Mouse (Mus musculus) urinary bladder, postnatal 14 days (tissue): ENCODE measurements at regions not wholly inside any gene's neighbourhood (a gene's known extent, or its start where the extent isn't known, plus 50 kb on each side); places are given as distances from the start of the nearest gene placed in this dataset.

Experiments
- DNase-seq: peaks from one replicate; pipeline ENCODE4 v3.0.0; 2021; ENCODE audit warnings: low spot score

- DNase-seq: no peak
These were observed 61.0 kb upstream of the Ptpn3 start for GRCm38 (mm10) chr4:57362652-57363051.

GRCm38 (mm10) chr4:57369736-57370373, 64.2 kb upstream of the Palm2 start:
- DNase-seq: peak; percentile 80

- no peak for DNase-seq
These were observed 56.2 kb upstream of the Palm2 start for GRCm38 (mm10) chr4:57377872-57378271.

DNA sequence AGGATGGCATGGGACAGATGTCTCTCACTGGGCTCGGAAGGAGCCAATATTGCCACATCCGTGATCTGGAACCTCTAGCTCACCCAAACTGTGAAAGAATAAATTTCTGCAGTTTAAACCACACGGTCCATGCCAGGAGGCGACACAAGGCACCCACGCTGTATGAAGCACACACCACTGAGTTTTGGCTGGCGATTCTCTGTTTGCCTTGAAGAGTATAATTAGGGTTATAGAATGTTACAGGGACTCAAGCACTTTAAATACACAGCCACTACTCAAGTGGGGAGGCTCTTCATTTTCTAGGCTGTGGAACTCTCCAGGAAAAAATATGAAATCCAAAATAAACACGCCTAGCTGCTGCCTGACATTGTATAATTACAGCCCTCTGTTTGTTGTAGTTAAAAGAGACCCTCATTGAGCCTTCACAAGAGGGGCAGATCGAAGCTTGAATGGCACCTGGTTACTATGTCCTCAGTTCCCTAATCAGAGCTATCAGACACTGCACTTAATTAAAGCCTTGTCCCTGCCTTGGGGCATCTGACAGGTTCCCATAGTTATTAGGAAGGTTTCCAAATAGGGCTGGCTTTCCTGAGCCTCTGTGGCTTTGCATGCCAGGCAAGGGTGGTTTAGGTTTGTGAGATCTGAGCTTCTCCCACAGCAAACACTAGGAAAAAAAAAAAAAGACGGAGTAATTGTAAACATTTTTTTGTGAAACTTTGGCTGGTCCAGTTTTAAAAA, 53.8 kb upstream of the Palm2 start:
- no peak for DNase-seq

DNA sequence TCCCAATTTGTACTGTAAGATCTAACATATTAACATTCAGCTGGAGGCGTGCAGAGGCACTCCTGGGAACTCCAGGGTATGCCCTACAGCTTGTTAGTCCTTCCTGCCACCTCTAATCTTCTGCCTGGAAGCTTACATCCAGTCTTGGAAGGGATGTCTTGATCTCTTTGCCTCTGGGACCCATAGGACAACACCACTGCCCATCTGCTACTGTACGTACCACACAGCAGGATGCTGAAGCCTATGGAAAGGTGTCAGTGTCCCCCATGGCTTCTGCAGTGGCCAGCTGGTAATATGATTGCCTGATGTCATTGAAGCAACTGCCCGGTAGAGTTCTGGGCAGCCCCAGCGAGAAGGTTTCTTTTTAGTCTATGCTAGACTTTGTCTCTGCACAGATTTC, 52.7 kb upstream of the Palm2 start:
- DNase-seq: no peak
